ENCODE assay signal across 16 mouse cellular contexts in genomic region chr11:118003176-118003575, GRCm38 (mm10). TPM values are rescaled to one million over a fixed set of nuclear protein-coding genes. Genes with fewer than 3 reads are reported as not detected.
DNase-seq lines count a peak whose midpoint lies in the region; ATAC-seq and TF ChIP-seq lines count a peak whose summit lies in the region.
"Had no signal": no experiment of that assay in that cellular context is flagged by ENCODE, and none has a peak within 500 bp of the region (broad histone marks: within the 10 kb centered on the region; RNA-seq: fewer than 3 reads in every experiment).

No protein-coding gene starts in this region.

- H3K27me3 ChIP-seq in heart, embryonic 12.5 days (replicated peaks) = no peaks in the 10 kb centered on the region
- H3K27me3 ChIP-seq in lung, embryonic 15.5 days = no peaks in the 10 kb centered on the region
- H3K27me3 ChIP-seq: forebrain, embryonic 12.5 days; liver, embryonic 13.5 days; midbrain, embryonic 12.5 days had no signal

- no peak overlapping the region for H3K4me3 ChIP-seq in heart, embryonic 12.5 days
- no peak overlapping the region for H3K4me3 ChIP-seq in lung, embryonic 15.5 days
- no peak overlapping the region for H3K4me3 ChIP-seq in embryonic fibroblast, embryonic 13.5 days (ENCODE audit: insufficient read depth, low read length)
- H3K4me3 ChIP-seq: forebrain, embryonic 12.5 days; hindbrain, embryonic 10.5 days; liver, embryonic 13.5 days; midbrain, embryonic 12.5 days had no signal

- 0 out of 2 replicates have a peak overlapping the region, but pooled peaks have one; percentile 0 for H3K9ac ChIP-seq in heart, embryonic 12.5 days
- no peak overlapping the region for H3K9ac ChIP-seq in lung, embryonic 15.5 days
- H3K9ac ChIP-seq: forebrain, embryonic 12.5 days; liver, embryonic 13.5 days; midbrain, embryonic 12.5 days had no signal

- peaks cover 56% of the 10 kb centered on the region for H3K36me3 ChIP-seq in heart, embryonic 12.5 days
- H3K36me3 ChIP-seq in lung, embryonic 15.5 days = peaks cover 58% of the 10 kb centered on the region

- H3K4me2 ChIP-seq in heart, embryonic 12.5 days = no peak overlapping the region
- H3K4me2 ChIP-seq in lung, embryonic 15.5 days = no peak overlapping the region
- H3K4me2 ChIP-seq: forebrain, embryonic 12.5 days; liver, embryonic 13.5 days; midbrain, embryonic 12.5 days had no signal

- no peaks in the 10 kb centered on the region for H3K9me3 ChIP-seq in heart, embryonic 12.5 days (replicated peaks)
- no peaks in the 10 kb centered on the region for H3K9me3 ChIP-seq in lung, embryonic 15.5 days
- H3K9me3 ChIP-seq: forebrain, embryonic 12.5 days; hindbrain, embryonic 10.5 days; liver, embryonic 13.5 days; midbrain, embryonic 12.5 days had no signal

- no peak for TF ChIP-seq POLR2A in embryonic fibroblast, embryonic 13.5 days (IDR thresholded peaks at IDR 0.05; ENCODE audit: low read depth, low read length)

- H3K4me1 ChIP-seq in heart, embryonic 12.5 days (replicated peaks) = peaks cover 57% of the 10 kb centered on the region
- peaks cover 22% of the 10 kb centered on the region for H3K4me1 ChIP-seq in lung, embryonic 15.5 days
- peaks cover 26% of the 10 kb centered on the region for H3K4me1 ChIP-seq in embryonic fibroblast, embryonic 13.5 days (ENCODE audit: control insufficient read depth, insufficient read depth, low read length)

- WGBS in heart, embryonic 12.5 days = 81% methylated on average over 14 of the region's 14 CpGs
- 93% methylated on average over 14 of the region's 14 CpGs for WGBS in lung, embryonic 15.5 days

- peak overlapping the region; percentile 58 for H3K27ac ChIP-seq in heart, embryonic 12.5 days (ENCODE audit: poor library complexity, severe bottlenecking)
- peak overlapping the region; percentile 33; the same call in 1 of the 2 replicates for H3K27ac ChIP-seq in lung, embryonic 15.5 days
- peak overlapping the region; percentile 32 for H3K27ac ChIP-seq in embryonic fibroblast, embryonic 13.5 days (ENCODE audit: insufficient read depth, low read length)
- H3K27ac ChIP-seq: forebrain, embryonic 12.5 days; hindbrain, embryonic 10.5 days; midbrain, embryonic 12.5 days had no signal

- no peak for ATAC-seq in heart, embryonic 12.5 days (ENCODE audit: insufficient number of reproducible peaks, low FRiP score)
- ATAC-seq in lung, embryonic 15.5 days (ENCODE audit: borderline replicate concordance, extremely low read depth, low FRiP score, low TSS enrichment) = no peak

- intact Hi-C loops in heart, postnatal 14 days (cut with DNase I) = no loop called here

- no peak for DNase-seq in heart, postnatal 14 days
- no peak for DNase-seq in lung, postnatal 10 days
- DNase-seq in adrenal gland, adult 2 months = peak; percentile 82
- no peak for DNase-seq in retina, postnatal 1 day
- DNase-seq: cerebellum, adult 9-10 months; gastrocnemius, postnatal 25 days; layer of hippocampus, adult 9-11 months; liver, embryonic 13.5 days; lung, postnatal 36 days; thymus, adult 18-20 months had no signal

- TF ChIP-seq CTCF in embryonic fibroblast, embryonic 13.5 days (IDR thresholded peaks at IDR 0.05; ENCODE audit: borderline replicate concordance, insufficient read depth, low read length) = no peak

RNA-seq across cellular contexts. Expression of gene Pgs1, which starts 17.1 kb away (rescaled TPM):
- 28.9 and 29.6 TPM in 2 replicates for polyA plus RNA-seq in heart, embryonic 12.5 days (2016; fragmentation: Nextera tagmentation; extraction: Ambion mirVana)
- 10 to 100 TPM; 20.5 to 22.3 TPM for total RNA-seq in heart, postnatal 14 days (2021)
- polyA plus RNA-seq in lung, embryonic 15.5 days (2015; fragmentation: Nextera tagmentation; extraction: Ambion mirVana) = 37.7 and 42.2 TPM in 2 replicates
- total RNA-seq in adrenal gland, adult 2 months (2021) = 10 to 100 TPM; 53.9 to 54.5 TPM
- polyA plus RNA-seq in adrenal gland, adult 2 months (2012; rRNA removed) = 99.4 and 165 TPM in 2 replicates
- polyA plus RNA-seq in embryonic fibroblast, embryonic 13.5 days (2011; ENCODE audit: insufficient read length, low read depth, missing spikeins) = 29.5 and 33.4 TPM in 2 replicates

RNA-seq across cellular contexts. Expression of gene Socs3, which starts 33.3 kb away (rescaled TPM):
- polyA plus RNA-seq in heart, embryonic 12.5 days (2016; fragmentation: Nextera tagmentation; extraction: Ambion mirVana) = 7.1 and 8.0 TPM in 2 replicates
- 1 to 10 TPM; 4.1 to 5.1 TPM for total RNA-seq in heart, postnatal 14 days (2021)
- polyA plus RNA-seq in lung, embryonic 15.5 days (2015; fragmentation: Nextera tagmentation; extraction: Ambion mirVana) = 12.7 and 13.5 TPM in 2 replicates
- 1 to 10 TPM; 3.2 to 6.9 TPM for total RNA-seq in adrenal gland, adult 2 months (2021)
- 14.1 and 14.8 TPM in 2 replicates for polyA plus RNA-seq in adrenal gland, adult 2 months (2012; rRNA removed)
- polyA plus RNA-seq in embryonic fibroblast, embryonic 13.5 days (2011; ENCODE audit: insufficient read length, low read depth, missing spikeins) = 15.2 and 31.9 TPM in 2 replicates
